Mouse (Mus musculus): ENCODE results near the gene Aoc1.

- TF ChIP-seq CTCF (IDR thresholded peaks at IDR 0.05) (no peak), POLR2A (IDR thresholded peaks at IDR 0.05; ENCODE audit: insufficient read depth, low read depth, low read length) (no peak)
Measured at GRCm38 (mm10) chr6:48832426-48832825, 40.3 kb upstream of the Aoc1 start.

All from heart, adult 2 months (tissue).